Mouse (Mus musculus) activated CD4-positive, CD25-positive, alpha-beta regulatory T cell (primary cell): ENCODE measurements around the gene Fndc9. TPM values are rescaled to one million over a fixed set of nuclear protein-coding genes. Genes with fewer than 3 reads are reported as not detected.

Experiments used
- polyA plus RNA-seq, 2 experiments: library from polyadenylated mRNA; unstranded; fragments of 100-300 nt; shearing (Covaris generic); gene quantifications; one replicate each; pipeline ENCODE4 v1.2.1; 2017

The Fndc9 gene
- polyA plus RNA-seq = under 1 TPM; 0.60 to 0.84 TPM

DNA sequence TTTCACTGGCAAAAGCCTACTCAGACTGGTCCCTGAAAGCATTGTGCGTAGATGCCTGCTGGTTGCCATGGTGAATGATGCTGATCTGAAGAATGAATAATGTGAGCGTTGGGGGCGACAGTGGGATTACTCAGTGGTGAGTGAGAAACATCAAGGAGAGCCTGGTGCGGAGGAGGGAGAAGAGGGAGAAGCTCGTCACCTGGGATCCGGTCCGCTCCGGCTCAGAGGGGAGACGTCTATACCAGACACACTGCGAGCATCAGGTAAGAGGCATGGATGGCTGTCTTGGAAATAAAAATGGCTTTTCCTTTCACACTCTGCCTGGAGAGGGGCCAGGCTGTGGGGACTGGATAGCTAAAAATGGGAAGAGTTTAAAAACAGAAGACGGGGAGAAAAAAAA is at the start of gene Fndc9:
Fndc9 (plus strand) TSS at position 198 of the 400 bp plus-strand sequence.

Other genes with a start within 250 kb of the Fndc9 start
- 10 to 100 TPM; 14.1 to 14.3 TPM for gene Gm12166, start 183.2 kb upstream of the Fndc9 start, polyA plus RNA-seq
- 10 to 100 TPM; 52.2 to 91.9 TPM for gene Adam19, start 179.5 kb upstream of the Fndc9 start, polyA plus RNA-seq
- gene Nipal4, start 69.0 kb upstream of the Fndc9 start, polyA plus RNA-seq = under 1 TPM; 0.12 to 0.14 TPM
- 100 to 1,000 TPM; 105 to 150 TPM for gene Cyfip2, start 77.3 kb downstream of the Fndc9 start, polyA plus RNA-seq
- 100 to 1,000 TPM; 158 to 205 TPM for gene Itk, start 154.0 kb downstream of the Fndc9 start, polyA plus RNA-seq
- under 1 TPM in 1 of 2 experiments, not detected in 1; 0.31 TPM for gene Fam71b, start 161.0 kb downstream of the Fndc9 start, polyA plus RNA-seq
- 10 to 100 TPM; 49.9 to 60.2 TPM for gene Med7, start 201.4 kb downstream of the Fndc9 start, polyA plus RNA-seq
- 10 to 100 TPM in 1 of 2 experiments, 1 to 10 TPM in 1; 4.1 to 23.3 TPM for gene Havcr2, start 219.4 kb downstream of the Fndc9 start, polyA plus RNA-seq